In genomic region chr11:117871376-117871775, GRCm38 (mm10) we compare ENCODE assay signal across 30 mouse cellular contexts. TPM values are rescaled to one million over a fixed set of nuclear protein-coding genes. Genes with fewer than 3 reads are reported as not detected.
A peak's percentile ranks its signal among the peaks of the same experiment; 100 is the strongest.
DNase-seq lines count a peak whose midpoint lies in the region; ATAC-seq and TF ChIP-seq lines count a peak whose summit lies in the region.
"Had no signal": no experiment of that assay in that cellular context is flagged by ENCODE, and none has a peak within 500 bp of the region (broad histone marks: within the 10 kb centered on the region; RNA-seq: fewer than 3 reads in every experiment).

No protein-coding gene starts in this region.

- no peak for TF ChIP-seq POLR2A in cerebellum, adult 2 months (IDR thresholded peaks at IDR 0.05; ENCODE audit: borderline replicate concordance, insufficient read depth, low read length)
- TF ChIP-seq POLR2A in spleen, adult 2 months (IDR thresholded peaks at IDR 0.05; ENCODE audit: low read depth, low read length), result no peak

- peak overlapping the region; percentile 1 for H3K4me3 ChIP-seq in cerebellum, adult 2 months (replicated peaks; ENCODE audit: insufficient read depth, low read depth, low read length)
- no peak overlapping the region for H3K4me3 ChIP-seq in heart, postnatal 0 days (ENCODE audit: low read depth, low read length)
- H3K4me3 ChIP-seq in spleen, adult 2 months (ENCODE audit: extremely low read depth, insufficient read depth, insufficient read length), result no peak overlapping the region; the same call in 1 of the 2 replicates
- H3K4me3 ChIP-seq in hindbrain, embryonic 13.5 days, result no peak overlapping the region
- H3K4me3 ChIP-seq: embryonic facial prominence, embryonic 13.5 days; erythroblast, embryonic 14.5 days; forebrain, embryonic 12.5 days; heart, embryonic 10.5 days; heart, embryonic 15.5 days; limb, embryonic 13.5 days; lung, embryonic 15.5 days; midbrain, embryonic 12.5 days; neural tube, embryonic 15.5 days had no signal

- no peaks in the 10 kb centered on the region for H3K9me3 ChIP-seq in heart, postnatal 0 days (replicated peaks; ENCODE audit: control insufficient read depth, low read length)
- H3K9me3 ChIP-seq in hindbrain, embryonic 13.5 days, result no peaks in the 10 kb centered on the region
- H3K9me3 ChIP-seq: embryonic facial prominence, embryonic 13.5 days; forebrain, embryonic 12.5 days; G1E; heart, embryonic 10.5 days; heart, embryonic 15.5 days; limb, embryonic 13.5 days; lung, embryonic 15.5 days; midbrain, embryonic 12.5 days; neural tube, embryonic 15.5 days had no signal

- H3K9ac ChIP-seq in heart, postnatal 0 days (replicated peaks; ENCODE audit: low read depth, low read length), result no peak overlapping the region
- no peak overlapping the region; the same call in 1 of the 2 replicates for H3K9ac ChIP-seq in hindbrain, embryonic 13.5 days
- H3K9ac ChIP-seq: forebrain, embryonic 12.5 days; heart, embryonic 15.5 days; limb, embryonic 13.5 days; lung, embryonic 15.5 days; midbrain, embryonic 12.5 days had no signal

- no peaks in the 10 kb centered on the region for H3K36me3 ChIP-seq in heart, postnatal 0 days (replicated peaks; ENCODE audit: control insufficient read depth, insufficient read depth, low read length)
- no peaks in the 10 kb centered on the region for H3K36me3 ChIP-seq in spleen, adult 2 months (ENCODE audit: control insufficient read depth, insufficient read depth, low read length)
- H3K36me3 ChIP-seq in hindbrain, embryonic 13.5 days, result no peaks in the 10 kb centered on the region
- H3K36me3 ChIP-seq: embryonic facial prominence, embryonic 13.5 days; forebrain, embryonic 12.5 days; G1E; heart, embryonic 15.5 days; limb, embryonic 13.5 days; lung, embryonic 15.5 days; midbrain, embryonic 12.5 days; neural tube, embryonic 15.5 days had no signal

- H3K27me3 ChIP-seq in cerebellum, adult 2 months (ENCODE audit: control insufficient read depth, insufficient read depth, low read length), result no peaks in the 10 kb centered on the region
- no peaks in the 10 kb centered on the region for H3K27me3 ChIP-seq in heart, postnatal 0 days (ENCODE audit: control insufficient read depth, insufficient read depth, low read length)
- no peaks in the 10 kb centered on the region for H3K27me3 ChIP-seq in spleen, adult 2 months (ENCODE audit: control insufficient read depth, insufficient read depth, low read length)
- H3K27me3 ChIP-seq in hindbrain, embryonic 13.5 days, result 0 out of 2 replicates have a peak, but pooled peaks cover 16% of the 10 kb centered on the region
- H3K27me3 ChIP-seq: embryonic facial prominence, embryonic 13.5 days; heart, embryonic 15.5 days; limb, embryonic 13.5 days; lung, embryonic 15.5 days; neural tube, embryonic 15.5 days had no signal

- no peak for TF ChIP-seq CTCF in cerebellum, adult 2 months (IDR thresholded peaks at IDR 0.05; ENCODE audit: borderline replicate concordance, insufficient read depth, low read depth, low read length)
- no peak for TF ChIP-seq CTCF in heart, postnatal 0 days (IDR thresholded peaks at IDR 0.05; ENCODE audit: low read depth)
- no peak for TF ChIP-seq CTCF in spleen, adult 2 months (IDR thresholded peaks at IDR 0.05; ENCODE audit: extremely low read depth, insufficient read depth, insufficient read length, insufficient replicate concordance)

- peak overlapping the region; percentile 3; the same call in 1 of the 2 replicates for H3K4me2 ChIP-seq in heart, postnatal 0 days (ENCODE audit: low read depth, low read length)
- no peak overlapping the region for H3K4me2 ChIP-seq in hindbrain, embryonic 13.5 days
- H3K4me2 ChIP-seq: forebrain, embryonic 12.5 days; heart, embryonic 15.5 days; limb, embryonic 13.5 days; liver, embryonic 11.5 days; lung, embryonic 15.5 days; midbrain, embryonic 12.5 days; neural tube, embryonic 15.5 days had no signal

- TF ChIP-seq EP300 in heart, postnatal 0 days (IDR thresholded peaks at IDR 0.05; ENCODE audit: low read depth), result no peak

- ATAC-seq in heart, postnatal 0 days (ENCODE audit: insufficient read depth, low read depth), result no peak
- ATAC-seq in hindbrain, embryonic 13.5 days (ENCODE audit: low FRiP score), result no peak

- H3K27ac ChIP-seq in cerebellum, adult 2 months (ENCODE audit: insufficient read depth, low read length), result peak overlapping the region; percentile 87
- no peak overlapping the region for H3K27ac ChIP-seq in heart, postnatal 0 days (ENCODE audit: low read depth)
- peak overlapping the region; percentile 92 for H3K27ac ChIP-seq in spleen, adult 2 months (ENCODE audit: insufficient read depth, low read length)
- H3K27ac ChIP-seq in hindbrain, embryonic 13.5 days, result no peak overlapping the region
- H3K27ac ChIP-seq: embryonic facial prominence, embryonic 13.5 days; forebrain, embryonic 12.5 days; heart, embryonic 10.5 days; heart, embryonic 15.5 days; hindbrain, embryonic 14.5 days; limb, embryonic 13.5 days; lung, embryonic 15.5 days; midbrain, embryonic 12.5 days; neural tube, embryonic 15.5 days had no signal

- H3K4me1 ChIP-seq in cerebellum, adult 2 months (ENCODE audit: control insufficient read depth, insufficient read depth, low read length), result peaks cover 16% of the 10 kb centered on the region; the same call in 1 of the 2 replicates
- H3K4me1 ChIP-seq in heart, postnatal 0 days (ENCODE audit: control insufficient read depth, insufficient read depth), result peaks cover 14% of the 10 kb centered on the region
- H3K4me1 ChIP-seq in spleen, adult 2 months (ENCODE audit: control insufficient read depth, insufficient read depth, insufficient read length), result peaks cover 21% of the 10 kb centered on the region; the same call in 1 of the 2 replicates
- peaks cover 34% of the 10 kb centered on the region for H3K4me1 ChIP-seq in hindbrain, embryonic 13.5 days (replicated peaks)

- 50% methylated on average over 5 of the region's 5 CpGs for WGBS in cerebellum, adult 2 months
- 73% methylated on average over 5 of the region's 5 CpGs for WGBS in heart, postnatal 0 days
- WGBS in spleen, adult 2 months, result 21% methylated on average over 5 of the region's 5 CpGs
- 75% methylated on average over 5 of the region's 5 CpGs for WGBS in hindbrain, embryonic 13.5 days

- no peak for DNase-seq in cerebellum, adult 2 months
- no peak for DNase-seq in cerebellum, postnatal 10 days
- no peak for DNase-seq in heart, postnatal 0 days (ENCODE audit: low spot score)
- DNase-seq in heart, adult 11 months, result no peak
- no peak for DNase-seq in spleen, adult 2 months (ENCODE audit: low read depth in 1 of 2, low spot score in 2 of 2)
- DNase-seq in spleen, adult 18-20 months, result no peak
- DNase-seq in thymus, postnatal 14 days, result peak; percentile 61

RNA-seq across cellular contexts. Expression of gene Tha1, which starts 1.9 kb away (rescaled TPM):
- 11.5 and 12.4 TPM in 2 replicates for polyA plus RNA-seq in cerebellum, adult 2 months (2012; rRNA removed)
- total RNA-seq in heart, postnatal 0 days (2014; rRNA removed; ENCODE audit: low replicate concordance), result 7.4 and 7.8 TPM in 2 replicates
- polyA plus RNA-seq in heart, postnatal 0 days (2015; fragmentation: Nextera tagmentation; extraction: Ambion mirVana), result 9.4 and 9.5 TPM in 2 replicates
- 15.4 and 16.2 TPM in 2 replicates for polyA plus RNA-seq in spleen, adult 2 months (2012; rRNA removed)
- 3.2 and 3.3 TPM in 2 replicates for polyA plus RNA-seq in hindbrain, embryonic 13.5 days (2015; fragmentation: Nextera tagmentation; extraction: Ambion mirVana)
- total RNA-seq: G1E had no signal
- polyA plus RNA-seq: G1E had no signal

RNA-seq across cellular contexts. Expression of gene Tmem235, which starts 10.8 kb away (rescaled TPM):
- polyA plus RNA-seq in cerebellum, adult 2 months (2012; rRNA removed), result 0.10 and 0.16 TPM in 2 replicates
- total RNA-seq in heart, postnatal 0 days (2014; rRNA removed; ENCODE audit: low replicate concordance), result not detected in 2 replicates
- polyA plus RNA-seq in heart, postnatal 0 days (2015; fragmentation: Nextera tagmentation; extraction: Ambion mirVana), result not detected in 2 replicates
- polyA plus RNA-seq in spleen, adult 2 months (2012; rRNA removed), result not detected in 2 replicates
- polyA plus RNA-seq in hindbrain, embryonic 13.5 days (2015; fragmentation: Nextera tagmentation; extraction: Ambion mirVana), result not detected in 2 replicates
- total RNA-seq: adrenal gland, postnatal 14 days; common myeloid progenitor, adult 5-6 weeks; G1E; gastrocnemius, postnatal 10 days; left cerebral cortex, adult 18-20 months; left cerebral cortex, postnatal 36 days; megakaryocyte, adult 5-6 weeks had no signal
- polyA plus RNA-seq: embryonic facial prominence, embryonic 13.5 days; erythroblast, embryonic 14.5 days; forebrain, embryonic 12.5 days; G1E; gonadal fat pad, adult 2 months; heart, embryonic 10.5 days; heart, embryonic 15.5 days; hindbrain, embryonic 14.5 days; intestine, postnatal 0 days; limb, embryonic 13.5 days; liver, embryonic 11.5 days; liver, embryonic 16.5 days; lung, embryonic 15.5 days; midbrain, embryonic 12.5 days; neural tube, embryonic 15.5 days; stomach, embryonic 16.5 days had no signal

RNA-seq across cellular contexts. Expression of gene Birc5, which starts 22.3 kb away (rescaled TPM):
- 0.86 and 1.2 TPM in 2 replicates for polyA plus RNA-seq in cerebellum, adult 2 months (2012; rRNA removed)
- 36.1 and 56.8 TPM in 2 replicates for total RNA-seq in heart, postnatal 0 days (2014; rRNA removed; ENCODE audit: low replicate concordance)
- polyA plus RNA-seq in heart, postnatal 0 days (2015; fragmentation: Nextera tagmentation; extraction: Ambion mirVana), result 83.6 and 85.0 TPM in 2 replicates
- polyA plus RNA-seq in spleen, adult 2 months (2012; rRNA removed), result 11.6 and 14.1 TPM in 2 replicates
- polyA plus RNA-seq in hindbrain, embryonic 13.5 days (2015; fragmentation: Nextera tagmentation; extraction: Ambion mirVana), result 56.0 and 57.4 TPM in 2 replicates

RNA-seq across cellular contexts. Expression of gene Tk1, which starts 45.5 kb away (rescaled TPM):
- 0.78 and 1.2 TPM in 2 replicates for polyA plus RNA-seq in cerebellum, adult 2 months (2012; rRNA removed)
- total RNA-seq in heart, postnatal 0 days (2014; rRNA removed; ENCODE audit: low replicate concordance), result 103 and 117 TPM in 2 replicates
- 41.4 and 44.0 TPM in 2 replicates for polyA plus RNA-seq in heart, postnatal 0 days (2015; fragmentation: Nextera tagmentation; extraction: Ambion mirVana)
- 61.6 and 68.4 TPM in 2 replicates for polyA plus RNA-seq in spleen, adult 2 months (2012; rRNA removed)
- 25.3 and 26.0 TPM in 2 replicates for polyA plus RNA-seq in hindbrain, embryonic 13.5 days (2015; fragmentation: Nextera tagmentation; extraction: Ambion mirVana)

RNA-seq across cellular contexts. Expression of gene Afmid, which starts 45.7 kb away (rescaled TPM):
- polyA plus RNA-seq in cerebellum, adult 2 months (2012; rRNA removed), result 3.4 and 3.8 TPM in 2 replicates
- 14.5 and 17.6 TPM in 2 replicates for total RNA-seq in heart, postnatal 0 days (2014; rRNA removed; ENCODE audit: low replicate concordance)
- polyA plus RNA-seq in heart, postnatal 0 days (2015; fragmentation: Nextera tagmentation; extraction: Ambion mirVana), result 13.1 and 16.5 TPM in 2 replicates
- polyA plus RNA-seq in spleen, adult 2 months (2012; rRNA removed), result 18.5 and 19.2 TPM in 2 replicates
- 4.2 and 4.9 TPM in 2 replicates for polyA plus RNA-seq in hindbrain, embryonic 13.5 days (2015; fragmentation: Nextera tagmentation; extraction: Ambion mirVana)

Comparison
In these comparisons a context has a peak if more than half of its experiments do, and no peak if none do; other contexts are left out.
1. H3K27ac ChIP-seq: peak in cerebellum, adult 2 months (single experiment) and spleen, adult 2 months (single experiment); none in heart, postnatal 0 days (single experiment) and hindbrain, embryonic 13.5 days (single experiment).